Mouse (Mus musculus): ENCODE measurements at regions not wholly inside any gene's neighbourhood (a gene's known extent, or its start where the extent isn't known, plus 50 kb on each side); places are given as distances from the start of the nearest gene placed in this dataset.

DNA sequence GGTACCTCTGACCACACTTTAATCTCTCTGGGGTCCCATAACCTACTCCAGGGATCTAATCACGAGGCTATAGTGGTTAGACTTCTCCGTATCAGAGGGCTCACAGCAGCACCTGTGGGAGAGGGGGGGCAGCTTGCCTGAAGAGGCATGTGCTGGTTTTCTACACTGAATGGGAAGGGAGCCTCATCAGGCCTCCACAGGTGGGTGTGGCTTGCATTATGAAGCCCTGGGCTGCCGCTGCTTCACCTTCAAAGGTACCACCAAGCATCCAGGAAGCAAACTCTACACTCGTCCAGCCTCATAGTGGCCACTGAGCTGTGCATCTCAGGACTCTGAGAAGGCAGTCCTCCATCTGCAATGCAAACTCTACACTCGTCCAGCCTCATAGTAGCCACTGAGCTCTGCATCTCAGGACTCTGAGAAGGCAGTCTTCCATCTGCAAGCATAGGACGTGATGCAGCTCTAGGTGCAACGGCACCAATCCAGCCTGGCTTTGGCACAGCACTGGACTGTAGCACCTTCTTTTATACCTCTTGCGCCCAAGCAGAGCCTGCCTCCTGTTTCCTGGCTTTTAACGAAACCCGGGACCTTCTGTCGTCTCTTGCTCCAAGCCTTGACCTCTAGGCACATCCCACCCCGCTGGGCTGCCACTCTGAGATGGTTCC, 110.5 kb upstream of the Parp11 start:
- TF ChIP-seq CTCF (IDR thresholded peaks at IDR 0.05; ENCODE audit: low read depth, low read length) (no peak), GATA2 (IDR thresholded peaks at IDR 0.05; ENCODE audit: borderline replicate concordance, low read depth, low read length) (no peak)
